ENCODE assay signal across 8 mouse cellular contexts in genomic region chr5:100430076-100430390, GRCm38 (mm10). TPM values are rescaled to one million over a fixed set of nuclear protein-coding genes. Genes with fewer than 3 reads are reported as not detected.
DNase-seq lines count a peak whose midpoint lies in the region; ATAC-seq lines count a peak whose summit lies in the region.

No protein-coding gene starts in this region.

- peak overlapping the region; percentile 82 for H3K9ac ChIP-seq in heart, embryonic 15.5 days

- no peaks in the 10 kb centered on the region for H3K27me3 ChIP-seq in heart, embryonic 15.5 days
- H3K27me3 ChIP-seq in megakaryocyte, embryonic 14.5 days (replicated peaks): no peaks in the 10 kb centered on the region

- H3K4me3 ChIP-seq in heart, embryonic 15.5 days: peak overlapping the region; percentile 75
- H3K4me3 ChIP-seq in megakaryocyte, embryonic 14.5 days (replicated peaks): peak overlapping the region; percentile 100

- no peak for DNase-seq in heart, postnatal 10 days
- peak; percentile 44 for DNase-seq in MEL-GATA-1-ER (ENCODE audit: extremely low read depth, low read depth)
- no peak for DNase-seq in layer of hippocampus, adult 9-10 months (ENCODE audit: low spot score)
- no peak for DNase-seq in frontal cortex, postnatal 10 days (ENCODE audit: low spot score in 2 of 2)
- DNase-seq in retina, postnatal 1 day: no peak

- H3K4me2 ChIP-seq in heart, embryonic 15.5 days: peak overlapping the region; percentile 86

- H3K9me3 ChIP-seq in heart, embryonic 15.5 days (replicated peaks): no peaks in the 10 kb centered on the region
- no peaks in the 10 kb centered on the region for H3K9me3 ChIP-seq in megakaryocyte, embryonic 14.5 days

- peaks cover 34% of the 10 kb centered on the region for H3K4me1 ChIP-seq in heart, embryonic 15.5 days (replicated peaks)
- H3K4me1 ChIP-seq in megakaryocyte, embryonic 14.5 days: peaks cover 67% of the 10 kb centered on the region

- H3K36me3 ChIP-seq in heart, embryonic 15.5 days: peaks cover 21% of the 10 kb centered on the region
- H3K36me3 ChIP-seq in megakaryocyte, embryonic 14.5 days (replicated peaks; ENCODE audit: low read length): peaks cover 38% of the 10 kb centered on the region

- 2% methylated on average over 11 of the region's 11 CpGs for WGBS in heart, embryonic 15.5 days

- peak overlapping the region; percentile 91 for H3K27ac ChIP-seq in heart, embryonic 15.5 days

- no peak for ATAC-seq in heart, embryonic 15.5 days (replicated peaks; ENCODE audit: insufficient number of reproducible peaks, insufficient read depth, low FRiP score, low read depth)
- ATAC-seq in granulocyte monocyte progenitor cell, adult 5-6 weeks (replicated peaks; ENCODE audit: poor library complexity, severe bottlenecking): 0 out of 2 replicates have a peak, but pooled peaks have one; percentile 4

- intact Hi-C loops in heart, postnatal 10 days (cut with DNase I): loop anchor here (5.0 kb wide), 1 partner anchor 67 kb away; no protein-coding TSS in a partner anchor

RNA-seq across cellular contexts. Expression of gene Sec31a, which starts 14.0 kb away (rescaled TPM):
- polyA plus RNA-seq in heart, embryonic 15.5 days (2015; fragmentation: Nextera tagmentation; extraction: Ambion mirVana): 127 and 156 TPM in 2 replicates
- 100 to 1,000 TPM; 144 to 150 TPM for total RNA-seq in heart, postnatal 10 days (2021)
- 188 and 193 TPM in 2 replicates for total RNA-seq in granulocyte monocyte progenitor cell, adult 5-6 weeks (2014; fragmentation: Nextera tagmentation)
- total RNA-seq in granulocyte monocyte progenitor cell, adult 5-6 weeks (2017): 109 and 167 TPM in 2 replicates
- 77.8 and 120 TPM in 2 replicates for polyA plus RNA-seq in megakaryocyte, embryonic 14.5 days (2012; ENCODE audit: insufficient read depth, low replicate concordance)
